Mouse (Mus musculus): ENCODE results near the gene Sh3rf3.
"Not testable (repeated sequence)": the region's sequence is repeated elsewhere in the genome, so short reads cannot be mapped to it uniquely, and the experiment has no call there.

The Sh3rf3 gene

GRCm38 (mm10) chr10:58981674-58982329 is 168.6 kb downstream of the Sh3rf3 start:
- DNase-seq (ENCODE audit: low read depth, low spot score): no peak

GRCm38 (mm10) chr10:58982546-58983154 is 169.5 kb downstream of the Sh3rf3 start:
- no peak for DNase-seq (ENCODE audit: low read depth, low spot score)

- no peak for DNase-seq (ENCODE audit: low read depth, low spot score)
Observed at GRCm38 (mm10) chr10:58991611-58992010, 178.5 kb downstream of the Sh3rf3 start.

GRCm38 (mm10) chr10:58994726-58995125 is 181.6 kb downstream of the Sh3rf3 start:
- DNase-seq (ENCODE audit: low read depth, low spot score): no peak

GRCm38 (mm10) chr10:58995132-58995531 is 182.0 kb downstream of the Sh3rf3 start:
- no peak for DNase-seq (ENCODE audit: low read depth, low spot score)

- DNase-seq (ENCODE audit: low read depth, low spot score): no peak
Observed at GRCm38 (mm10) chr10:59002361-59002760, 189.2 kb downstream of the Sh3rf3 start.

- no peak for DNase-seq (ENCODE audit: low read depth, low spot score)
Observed at GRCm38 (mm10) chr10:59011415-59011814, 198.3 kb downstream of the Sh3rf3 start.

GRCm38 (mm10) chr10:59013618-59014017 is 200.5 kb downstream of the Sh3rf3 start:
- no peak for DNase-seq (ENCODE audit: low read depth, low spot score)

GRCm38 (mm10) chr10:59019302-59019973 is 206.3 kb downstream of the Sh3rf3 start:
- no peak for DNase-seq (ENCODE audit: low read depth, low spot score)

GRCm38 (mm10) chr10:59050434-59050833 is 237.3 kb downstream of the Sh3rf3 start:
- no peak for DNase-seq (ENCODE audit: low read depth, low spot score)

- DNase-seq (ENCODE audit: low read depth, low spot score): no peak
Observed at GRCm38 (mm10) chr10:59056294-59056693, 243.1 kb downstream of the Sh3rf3 start.

- no peak for DNase-seq (ENCODE audit: low read depth, low spot score)
Observed at GRCm38 (mm10) chr10:59066804-59067203, 253.6 kb downstream of the Sh3rf3 start.

GRCm38 (mm10) chr10:59072827-59073226 is 259.7 kb downstream of the Sh3rf3 start:
- no peak for DNase-seq (ENCODE audit: low read depth, low spot score)

- DNase-seq (ENCODE audit: low read depth, low spot score): no peak
Observed at GRCm38 (mm10) chr10:59076681-59077080, 263.5 kb downstream of the Sh3rf3 start.

GRCm38 (mm10) chr10:59077909-59078308 is 264.8 kb downstream of the Sh3rf3 start:
- DNase-seq (ENCODE audit: low read depth, low spot score): no peak

- DNase-seq (ENCODE audit: low read depth, low spot score): no peak
Observed at GRCm38 (mm10) chr10:59085604-59086003, 272.4 kb downstream of the Sh3rf3 start.

GRCm38 (mm10) chr10:59086578-59086977 is 273.4 kb downstream of the Sh3rf3 start:
- no peak for DNase-seq (ENCODE audit: low read depth, low spot score)

- peak; percentile 30 for DNase-seq (ENCODE audit: low read depth, low spot score)
Observed at GRCm38 (mm10) chr10:59089861-59090621, 276.9 kb downstream of the Sh3rf3 start.

GRCm38 (mm10) chr10:59090622-59090971 is 277.4 kb downstream of the Sh3rf3 start:
- peak; percentile 17 for DNase-seq (ENCODE audit: low read depth, low spot score)

GRCm38 (mm10) chr10:59091556-59091955 is 278.4 kb downstream of the Sh3rf3 start:
- DNase-seq (ENCODE audit: low read depth, low spot score): no peak

GRCm38 (mm10) chr10:59091988-59092387 is 278.8 kb downstream of the Sh3rf3 start:
- no peak for DNase-seq (ENCODE audit: low read depth, low spot score)

GRCm38 (mm10) chr10:59103076-59103475 is 289.9 kb downstream of the Sh3rf3 start:
- not testable (repeated sequence) for DNase-seq (ENCODE audit: low read depth, low spot score)
